Mouse (Mus musculus) forebrain, postnatal 0 days (tissue): ENCODE measurements around the gene Stxbp5. TPM values are rescaled to one million over a fixed set of nuclear protein-coding genes. Genes with fewer than 3 reads are reported as not detected.
A peak's percentile ranks its signal among the peaks of the same experiment; 100 is the strongest.

ENCODE experiments used
- ATAC-seq: fragments of 200-750 bp; cut with Nextera tagmentation; 2 replicates; pipeline ENCODE4 v1.8.0; 2017; ENCODE audit warnings: mild to moderate bottlenecking, moderate library complexity
- DNase-seq: peaks from one replicate; pipeline ENCODE4 v3.0.0-alpha.2; 2015
- H3K27ac ChIP-seq: fragments of 300-500 bp; sonication (generic); 2 replicates; pipeline ENCODE4 v1.5.1; 2014; ENCODE audit warnings: low read depth, mild to moderate bottlenecking, antibody characterized with exemption, low read length, moderate library complexity, mixed read lengths
- H3K27me3 ChIP-seq: fragments of 300-500 bp; sonication (generic); 2 replicates; pipeline ENCODE4 v1.6.1; 2014; ENCODE audit warnings: mild to moderate bottlenecking, low read length, mixed read lengths; ENCODE audit not compliant: insufficient read depth
- H3K36me3 ChIP-seq: fragments of 300-500 bp; sonication (generic); 2 replicates; pipeline ENCODE4 v1.6.1; 2014; ENCODE audit warnings: mild to moderate bottlenecking, moderate library complexity; ENCODE audit not compliant: insufficient read depth
- H3K4me1 ChIP-seq: fragments of 300-500 bp; sonication (generic); 2 replicates; pipeline ENCODE4 v1.6.1; 2014; ENCODE audit warnings: antibody characterized with exemption; ENCODE audit not compliant: insufficient read depth
- H3K4me2 ChIP-seq: fragments of 300-500 bp; sonication (generic); 2 replicates; pipeline ENCODE4 v1.6.1; 2014; ENCODE audit warnings: low read depth, mild to moderate bottlenecking, moderate library complexity
- H3K4me3 ChIP-seq: fragments of 300-500 bp; sonication (generic); 2 replicates; pipeline ENCODE4 v1.5.1; 2014; ENCODE audit warnings: low read depth, low read length, mixed read lengths
- H3K9ac ChIP-seq: fragments of 300-500 bp; sonication (generic); 2 replicates; pipeline ENCODE4 v1.6.1; 2014; ENCODE audit warnings: mild to moderate bottlenecking
- H3K9me3 ChIP-seq: fragments of 300-500 bp; sonication (generic); 2 replicates; pipeline ENCODE4 v1.6.1; 2016; ENCODE audit warnings: low read length
- CTCF ChIP-seq: sonication (generic); IDR thresholded peaks from 2 replicates; pipeline ENCODE4 v1.5.1; 2016; ENCODE audit warnings: antibody characterized with exemption, control low read depth, low read depth
- WGBS: fragments of 180-500 bp; shearing (Covaris S2); extraction: QIAGEN DNeasy Blood & Tissue Kit; methylation state at CpG from one replicate; pipeline ENCODE4 v1.1.7; 2014; 5-methylcytosine and 5-hydroxymethylcytosine counted together
- polyA plus RNA-seq: library from polyadenylated mRNA; unstranded; fragments of >200 nt; fragmentation: Nextera tagmentation; extraction: Ambion mirVana; gene quantifications from 2 replicates; pipeline ENCODE4 v1.2.1, GENCODE M21; 2015
- total RNA-seq: library from RNA; depleted of rRNA; stranded (reverse); fragments of >200 nt; gene quantifications from 2 replicates; pipeline ENCODE4 v1.2.3, GENCODE M21; 2014; rRNA removed

The Stxbp5 gene
- total RNA-seq = 38.2 and 46.0 TPM in 2 replicates
- polyA plus RNA-seq = 4.4 and 6.3 TPM in 2 replicates

- no peak for TF ChIP-seq CTCF
- H3K27me3 ChIP-seq = no peaks in the 10 kb centered on the region
- peak; percentile 67 for ATAC-seq
- H3K36me3 ChIP-seq = no peaks in the 10 kb centered on the region
- WGBS = 4% methylated on average over 52 of the region's 52 CpGs
- H3K9ac ChIP-seq = peak within 1 kb of the TSS; percentile 96
- H3K4me1 ChIP-seq = 0 out of 2 replicates have a peak, but pooled peaks cover 4% of the 10 kb centered on the region
- peak within 1 kb of the TSS; percentile 89 for H3K4me2 ChIP-seq
- peak within 1 kb of the TSS; percentile 85 for H3K4me3 ChIP-seq
- peak; percentile 91 for DNase-seq
- no peaks in the 10 kb centered on the region for H3K9me3 ChIP-seq
- H3K27ac ChIP-seq = peak within 1 kb of the TSS; percentile 97
Observed at GRCm38 (mm10) chr10:9901071-9901696, at the start of gene Stxbp5. Stxbp5 (minus strand) TSS chr10:9901079.

- no peak for ATAC-seq
- H3K4me2 ChIP-seq = no peak overlapping the region
- H3K27ac ChIP-seq = no peak overlapping the region
- H3K36me3 ChIP-seq = no peaks in the 10 kb centered on the region
- TF ChIP-seq CTCF = no peak
- H3K4me1 ChIP-seq = no peaks in the 10 kb centered on the region
- WGBS = 29% methylated on average over 5 of the region's 5 CpGs
- DNase-seq = peak; percentile 5
- H3K27me3 ChIP-seq = no peaks in the 10 kb centered on the region
- no peak overlapping the region for H3K4me3 ChIP-seq
- no peaks in the 10 kb centered on the region for H3K9me3 ChIP-seq
- no peak overlapping the region for H3K9ac ChIP-seq
Observed at GRCm38 (mm10) chr10:9912395-9912794, 11.5 kb upstream of the Stxbp5 start.

DNA sequence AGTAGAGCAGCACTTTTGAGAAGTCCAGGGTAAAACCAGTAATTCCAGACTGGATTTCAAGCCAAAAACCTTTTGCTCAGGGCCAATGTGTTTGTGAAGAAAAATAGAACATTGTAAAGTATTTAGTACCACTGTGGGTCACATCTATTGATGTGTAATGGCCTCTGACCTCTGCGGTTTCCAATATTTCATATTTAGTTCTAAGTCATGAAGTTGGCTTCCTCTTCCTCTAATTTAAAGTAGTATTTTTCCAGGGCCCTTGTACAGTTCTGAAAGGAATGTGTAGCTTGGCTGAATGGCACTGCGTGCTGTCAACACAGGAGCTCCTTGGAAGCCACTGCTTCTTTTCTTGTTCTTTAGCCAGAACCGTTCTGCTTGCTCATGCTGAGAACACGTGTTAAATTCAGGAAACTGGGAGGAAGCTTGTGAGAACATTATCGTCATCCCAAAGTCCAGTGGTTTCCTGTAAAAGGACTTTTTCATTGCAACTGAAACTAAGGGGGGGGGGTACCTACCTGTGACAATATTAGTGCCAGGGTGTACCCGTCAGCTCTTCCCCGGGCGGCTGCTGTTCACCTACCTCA lies 7.1 kb upstream of the Stxbp5 start:
- H3K4me2 ChIP-seq = no peak overlapping the region
- H3K27me3 ChIP-seq = no peaks in the 10 kb centered on the region
- 67% methylated on average over 8 of the region's 8 CpGs for WGBS
- no peak overlapping the region for H3K9ac ChIP-seq
- no peak overlapping the region for H3K27ac ChIP-seq
- no peak overlapping the region for H3K4me3 ChIP-seq
- no peak for TF ChIP-seq CTCF
- H3K4me1 ChIP-seq = no peaks in the 10 kb centered on the region
- ATAC-seq = no peak
- no peak for DNase-seq
- H3K9me3 ChIP-seq = no peaks in the 10 kb centered on the region
- H3K36me3 ChIP-seq = no peaks in the 10 kb centered on the region

- H3K9ac ChIP-seq = no peak overlapping the region
- no peak for ATAC-seq
- no peaks in the 10 kb centered on the region for H3K4me1 ChIP-seq
- TF ChIP-seq CTCF = no peak
- H3K27me3 ChIP-seq = no peaks in the 10 kb centered on the region
- DNase-seq = no peak
- H3K9me3 ChIP-seq = no peaks in the 10 kb centered on the region
- H3K27ac ChIP-seq = no peak overlapping the region
- WGBS = 77% methylated on average over 2 of the region's 2 CpGs
- H3K4me2 ChIP-seq = no peak overlapping the region
- H3K36me3 ChIP-seq = no peaks in the 10 kb centered on the region
- no peak overlapping the region for H3K4me3 ChIP-seq
Observed at GRCm38 (mm10) chr10:9907519-9907918, 6.6 kb upstream of the Stxbp5 start.

- 60% methylated on average over 3 of the region's 3 CpGs for WGBS
- Histone ChIP-seq H3K9me3 (no peaks in the 10 kb centered on the region), H3K4me3 (no peak overlapping the region), H3K9ac (no peak overlapping the region), H3K27ac (no peak overlapping the region), H3K27me3 (no peaks in the 10 kb centered on the region), H3K4me1 (no peaks in the 10 kb centered on the region), H3K4me2 (no peak overlapping the region), H3K36me3 (no peaks in the 10 kb centered on the region)
- no peak for ATAC-seq
- TF ChIP-seq CTCF = no peak
- DNase-seq = no peak
Observed at GRCm38 (mm10) chr10:9906185-9906584, 5.3 kb upstream of the Stxbp5 start.

GRCm38 (mm10) chr10:9901697-9902239 lies 889 bp upstream of the Stxbp5 start:
- ATAC-seq = peak; percentile 93
- 0 out of 2 replicates have a peak, but pooled peaks cover 4% of the 10 kb centered on the region for H3K4me1 ChIP-seq
- under 1% methylated on average over 16 of the region's 16 CpGs for WGBS

More at GRCm38 (mm10) chr10:9901697-9902239, 889 bp upstream of the Stxbp5 start:
- Histone ChIP-seq H3K36me3 (no peaks in the 10 kb centered on the region), H3K27me3 (no peaks in the 10 kb centered on the region), H3K9ac (peak overlapping the region; percentile 96), H3K4me3 (peak overlapping the region; percentile 85), H3K9me3 (no peaks in the 10 kb centered on the region), H3K27ac (peak overlapping the region; percentile 97), H3K4me2 (peak overlapping the region; percentile 89)
- TF ChIP-seq CTCF = 0 out of 2 replicates have a peak, but pooled peaks have one; percentile 8
- peak; percentile 90 for DNase-seq
